ENCODE assay signal across 8 mouse cellular contexts in genomic region chr4:111886018-111886417, GRCm38 (mm10). TPM values are rescaled to one million over a fixed set of nuclear protein-coding genes. Genes with fewer than 3 reads are reported as not detected.
DNase-seq lines count a peak whose midpoint lies in the region; ATAC-seq and TF ChIP-seq lines count a peak whose summit lies in the region.

No protein-coding gene starts in this region.

- no peak overlapping the region for H3K27ac ChIP-seq in forebrain, postnatal 0 days (ENCODE audit: low read depth, low read length)
- no peak overlapping the region for H3K27ac ChIP-seq in hindbrain, embryonic 15.5 days (replicated peaks)

- peak; percentile 75 for ATAC-seq in forebrain, postnatal 0 days
- ATAC-seq in hindbrain, embryonic 15.5 days (ENCODE audit: low FRiP score, low read depth): peak; percentile 81

- H3K4me3 ChIP-seq in forebrain, postnatal 0 days (ENCODE audit: low read depth, low read length): no peak overlapping the region
- no peak overlapping the region for H3K4me3 ChIP-seq in hindbrain, embryonic 15.5 days

- H3K4me2 ChIP-seq in forebrain, postnatal 0 days (ENCODE audit: low read depth): no peak overlapping the region
- peak overlapping the region; percentile 32; the same call in 1 of the 2 replicates for H3K4me2 ChIP-seq in hindbrain, embryonic 15.5 days

- no peaks in the 10 kb centered on the region for H3K4me1 ChIP-seq in forebrain, postnatal 0 days (ENCODE audit: insufficient read depth)
- no peaks in the 10 kb centered on the region for H3K4me1 ChIP-seq in hindbrain, embryonic 15.5 days (replicated peaks)

- H3K27me3 ChIP-seq in forebrain, postnatal 0 days (ENCODE audit: insufficient read depth, low read length): no peaks in the 10 kb centered on the region
- no peaks in the 10 kb centered on the region for H3K27me3 ChIP-seq in hindbrain, embryonic 15.5 days

- peak; percentile 81 for TF ChIP-seq CTCF in forebrain, postnatal 0 days (IDR thresholded peaks at IDR 0.05; ENCODE audit: low read depth)

- DNase-seq in NIH3T3 (ENCODE audit: low read depth): peak; percentile 94
- DNase-seq in cerebellum, adult 18-20 months: peak; percentile 49 to 53
- DNase-seq in forebrain, postnatal 0 days: peak; percentile 76
- DNase-seq in layer of hippocampus, postnatal 25 days (ENCODE audit: extremely low spot score in 1 of 2, low spot score in 1 of 2): peak; percentile 55 to 82
- DNase-seq in lung, postnatal 14 days: peak; percentile 66
- DNase-seq in retina, postnatal 1 day: peak; percentile 68
- DNase-seq in urinary bladder, postnatal 25 days (ENCODE audit: low spot score): peak; percentile 56

- H3K9ac ChIP-seq in forebrain, postnatal 0 days: no peak overlapping the region
- H3K9ac ChIP-seq in hindbrain, embryonic 15.5 days: no peak overlapping the region

- 13% methylated on average over 7 of the region's 7 CpGs for WGBS in forebrain, postnatal 0 days
- 11% methylated on average over 7 of the region's 7 CpGs for WGBS in hindbrain, embryonic 15.5 days

- no peaks in the 10 kb centered on the region for H3K36me3 ChIP-seq in forebrain, postnatal 0 days (ENCODE audit: insufficient read depth)
- H3K36me3 ChIP-seq in hindbrain, embryonic 15.5 days: no peaks in the 10 kb centered on the region

- H3K9me3 ChIP-seq in forebrain, postnatal 0 days (ENCODE audit: low read length): no peaks in the 10 kb centered on the region
- H3K9me3 ChIP-seq in hindbrain, embryonic 15.5 days: no peaks in the 10 kb centered on the region

RNA-seq across cellular contexts. Expression of gene Slc5a9, which starts 16.7 kb away (rescaled TPM):
- total RNA-seq in forebrain, postnatal 0 days (2014; rRNA removed): not detected in 2 replicates
- polyA plus RNA-seq in forebrain, postnatal 0 days (2015; fragmentation: Nextera tagmentation; extraction: Ambion mirVana): 0.07 TPM in 1 of 2 replicates, not detected in the other
- polyA plus RNA-seq in hindbrain, embryonic 15.5 days (2015; fragmentation: Nextera tagmentation; extraction: Ambion mirVana): 0.22 TPM in 1 of 2 replicates, not detected in the other
- total RNA-seq in layer of hippocampus, postnatal 25 days (2021): not detected

RNA-seq across cellular contexts. Expression of gene Skint8, which starts 33.2 kb away (rescaled TPM):
- not detected in 2 replicates for total RNA-seq in forebrain, postnatal 0 days (2014; rRNA removed)
- polyA plus RNA-seq in forebrain, postnatal 0 days (2015; fragmentation: Nextera tagmentation; extraction: Ambion mirVana): not detected in 2 replicates
- polyA plus RNA-seq in hindbrain, embryonic 15.5 days (2015; fragmentation: Nextera tagmentation; extraction: Ambion mirVana): not detected in 2 replicates
- total RNA-seq in layer of hippocampus, postnatal 25 days (2021): not detected
